Mouse (Mus musculus) retina, adult 2 months (tissue): ENCODE data around the gene C130050O18Rik.
A peak's percentile ranks its signal among the peaks of the same experiment; 100 is the strongest.

Experiments used
- DNase-seq: peaks from one replicate; pipeline ENCODE4 v3.0.0-alpha.2; 2012; ENCODE audit warnings: low read depth, low spot score

The C130050O18Rik gene

DNA sequence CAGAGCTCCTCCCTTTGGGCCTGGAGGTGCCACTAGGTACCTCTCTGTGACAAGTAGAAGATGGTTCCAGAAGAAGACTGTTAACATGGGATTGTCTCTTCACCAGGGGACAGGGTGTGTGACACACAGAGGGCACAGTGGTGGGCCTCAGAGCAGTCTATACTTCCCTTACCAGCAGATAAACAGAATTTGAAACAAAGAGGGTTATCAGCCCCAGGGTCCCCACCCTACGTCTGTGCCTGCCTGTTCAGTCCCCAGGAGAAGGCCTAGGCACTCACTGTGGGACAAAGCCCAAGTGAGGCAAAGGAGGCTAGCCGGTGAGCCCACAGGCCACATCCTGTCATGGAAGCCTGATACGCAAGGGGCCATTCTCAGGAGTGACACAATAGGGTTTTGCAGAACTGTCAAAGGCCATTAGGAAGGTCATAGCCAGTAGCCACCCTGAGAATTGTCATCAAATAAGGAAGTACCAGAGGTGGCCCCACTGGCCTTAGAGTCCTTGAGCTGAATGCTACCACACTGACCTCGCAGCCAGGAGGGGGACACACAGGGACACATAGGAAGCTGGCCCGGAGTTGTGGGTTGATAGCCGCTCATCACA is at the start of gene C130050O18Rik:
Gene C130050O18Rik, plus strand, starts transcription at position 480 of the 601 bp plus-strand sequence.
- DNase-seq, result no peak

GRCm38 (mm10) chr5:139358653-139359052 is 46.4 kb upstream of the C130050O18Rik start:
- no peak for DNase-seq

GRCm38 (mm10) chr5:139359244-139359643 is 45.8 kb upstream of the C130050O18Rik start:
- no peak for DNase-seq

- DNase-seq, result no peak
These were observed 41.2 kb upstream of the C130050O18Rik start for GRCm38 (mm10) chr5:139363858-139364257.

- DNase-seq, result peak; percentile 65
These were observed 40.7 kb upstream of the C130050O18Rik start for GRCm38 (mm10) chr5:139364260-139364910.

- DNase-seq, result no peak
These were observed 40.0 kb upstream of the C130050O18Rik start for GRCm38 (mm10) chr5:139364911-139365571.

- DNase-seq, result no peak
These were observed 39.3 kb upstream of the C130050O18Rik start for GRCm38 (mm10) chr5:139365827-139366226.

DNA sequence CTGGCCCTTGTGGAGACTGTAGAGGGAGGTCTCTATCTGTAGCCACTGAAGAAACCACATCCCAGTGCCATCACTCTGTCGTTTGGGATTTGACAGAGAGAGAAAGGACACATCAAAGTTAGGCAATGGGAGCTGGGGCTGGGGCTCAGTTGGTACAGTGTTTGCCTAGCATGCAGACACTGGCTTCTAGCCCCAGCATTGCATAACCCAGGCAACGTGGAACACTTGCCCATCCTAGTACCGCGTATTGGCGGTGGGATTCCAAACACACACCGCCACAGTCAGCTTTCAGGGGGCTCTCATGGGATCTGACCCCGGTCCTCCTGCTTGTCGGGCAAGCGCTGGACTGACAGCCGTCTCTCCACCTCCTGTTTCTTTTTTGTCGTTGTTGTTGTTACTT is 38.6 kb upstream of the C130050O18Rik start:
- no peak for DNase-seq

- DNase-seq, result no peak
These were observed 37.1 kb upstream of the C130050O18Rik start for GRCm38 (mm10) chr5:139367884-139368458.

- DNase-seq, result no peak
These were observed 36.3 kb upstream of the C130050O18Rik start for GRCm38 (mm10) chr5:139368638-139369320.

- DNase-seq, result no peak
These were observed 34.7 kb upstream of the C130050O18Rik start for GRCm38 (mm10) chr5:139370336-139370735.

DNA sequence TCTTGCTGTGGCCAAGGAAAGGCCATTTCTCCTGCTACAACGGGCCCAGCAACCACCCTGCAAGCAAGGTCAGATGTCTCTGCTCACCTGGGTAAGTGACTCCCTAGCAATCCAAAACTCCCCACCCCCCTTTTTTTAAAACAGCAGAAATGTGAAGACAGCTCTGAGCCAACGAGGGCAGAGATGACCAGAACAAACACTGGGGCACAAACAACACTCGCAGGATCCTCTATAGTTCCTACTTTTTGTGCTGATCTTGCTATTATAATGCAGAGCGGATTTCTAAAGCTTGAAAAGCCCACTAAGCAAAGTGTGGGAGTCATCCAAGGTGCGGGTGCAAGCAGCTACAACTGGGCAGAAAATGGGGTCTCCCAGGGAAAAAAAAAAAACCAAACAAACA is 34.0 kb upstream of the C130050O18Rik start:
- no peak for DNase-seq

GRCm38 (mm10) chr5:139371631-139372401 is 33.3 kb upstream of the C130050O18Rik start:
- peak; percentile 80 for DNase-seq

GRCm38 (mm10) chr5:139373126-139373525 is 32.0 kb upstream of the C130050O18Rik start:
- no peak for DNase-seq

GRCm38 (mm10) chr5:139373889-139374444 is 31.1 kb upstream of the C130050O18Rik start:
- no peak for DNase-seq

GRCm38 (mm10) chr5:139374841-139375240 is 30.2 kb upstream of the C130050O18Rik start:
- no peak for DNase-seq

DNA sequence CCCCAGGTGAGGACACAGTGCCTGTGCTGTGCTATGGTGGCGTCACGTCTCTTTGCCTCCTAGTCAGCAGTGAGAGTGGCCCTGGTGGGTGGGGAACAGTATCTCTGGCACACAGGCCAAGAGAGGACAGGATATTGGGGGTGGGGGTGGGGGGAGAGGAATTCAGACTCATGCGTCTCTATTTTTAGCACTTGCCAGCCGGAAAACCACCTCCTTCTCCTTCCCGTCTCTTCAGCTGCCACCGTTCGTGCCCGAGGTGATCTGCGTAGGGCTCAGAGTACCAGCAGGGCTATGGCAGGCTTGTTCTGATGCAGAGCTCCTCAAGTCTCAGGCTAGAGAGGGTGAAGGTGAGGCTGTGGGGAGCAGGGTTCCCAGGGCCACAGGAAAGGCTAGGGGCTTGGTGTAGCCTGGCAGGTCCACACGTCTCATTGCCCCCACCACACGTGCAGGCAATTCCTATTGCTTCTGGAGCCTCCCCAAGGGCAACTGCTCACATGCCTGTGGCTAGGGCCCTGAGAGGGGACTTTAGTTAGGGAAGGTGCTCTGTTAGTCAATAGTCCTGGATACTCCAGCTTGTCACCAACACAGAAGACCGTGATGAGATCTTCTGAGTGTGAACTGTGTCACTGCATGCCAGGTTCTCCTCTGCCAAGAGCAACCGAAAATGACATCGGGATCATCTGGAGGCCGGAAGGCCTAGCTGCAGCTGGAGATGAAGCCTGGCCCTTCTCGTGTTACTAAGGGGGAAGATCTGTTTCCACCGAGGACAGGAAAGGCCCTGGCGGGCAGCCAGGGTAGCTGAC is 27.4 kb upstream of the C130050O18Rik start, which contains the start of gene Gpr146:
Gene Gpr146, plus strand, starts transcription at position 230 of the 803 bp plus-strand sequence.
- DNase-seq, result no peak

- no peak for DNase-seq
These were observed 26.9 kb upstream of the C130050O18Rik start for GRCm38 (mm10) chr5:139378271-139378556.

- no peak for DNase-seq
These were observed 26.0 kb upstream of the C130050O18Rik start for GRCm38 (mm10) chr5:139378986-139379629.
